Mouse (Mus musculus) thymus, postnatal 36 days (tissue): ENCODE data around the gene Rcn3.
"Not testable (repeated sequence)": the region's sequence is repeated elsewhere in the genome, so short reads cannot be mapped to it uniquely, and the experiment has no call there.

Experiments
- DNase-seq, 2 experiments: peaks; one replicate each; pipeline ENCODE4 v3.0.0; 2022; ENCODE audit warnings: mixed read lengths in 2 of 2

The Rcn3 gene

DNA sequence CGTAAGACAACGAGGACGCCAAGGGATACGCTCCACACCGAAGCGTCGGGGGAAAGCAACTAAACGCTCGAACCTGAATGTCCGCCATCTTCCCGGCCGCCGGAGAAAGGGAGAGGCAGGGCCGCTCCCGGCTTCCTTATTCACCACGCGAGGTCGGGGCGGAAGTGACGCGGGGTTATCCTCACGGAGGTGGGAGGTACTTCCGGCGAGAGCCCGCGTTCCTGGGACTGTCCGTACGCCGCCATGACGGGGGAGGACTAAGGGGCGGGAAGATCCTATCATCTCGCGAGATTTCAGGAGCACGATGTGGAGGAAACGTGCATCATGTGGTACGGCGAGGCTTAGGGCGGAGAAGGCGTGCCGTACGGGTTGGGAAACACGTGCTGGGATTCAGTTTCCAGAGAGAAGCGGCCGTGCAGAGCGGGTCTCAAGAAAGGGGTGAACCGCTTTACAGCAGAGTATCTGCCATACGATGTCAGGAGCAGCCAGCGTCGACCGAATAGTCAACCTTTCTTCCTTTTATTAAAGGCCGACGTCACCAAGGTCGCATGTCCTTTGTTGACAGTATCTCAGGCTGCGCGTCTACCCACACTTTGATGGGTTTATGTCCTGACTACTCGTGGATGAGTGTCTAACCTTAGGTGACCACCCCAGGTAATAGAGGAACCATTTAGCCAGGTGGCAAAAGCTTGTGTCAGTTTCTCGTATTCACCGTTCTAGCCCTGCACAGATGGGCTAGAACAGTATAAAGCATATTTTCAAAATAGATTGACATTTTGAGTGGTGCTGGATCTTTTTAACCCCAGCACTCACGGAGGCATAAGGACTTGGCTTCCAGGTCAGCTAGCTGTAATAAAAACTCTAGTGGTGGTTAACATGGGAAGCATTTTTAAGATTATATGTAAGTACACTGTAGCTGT is 32.5 kb upstream of the Rcn3 start, which contains the start of gene Rps11:
Gene Rps11, minus strand, starts transcription at position 216 of the 920 bp plus-strand sequence.
- peak; percentile 96 to 99 for DNase-seq

DNA sequence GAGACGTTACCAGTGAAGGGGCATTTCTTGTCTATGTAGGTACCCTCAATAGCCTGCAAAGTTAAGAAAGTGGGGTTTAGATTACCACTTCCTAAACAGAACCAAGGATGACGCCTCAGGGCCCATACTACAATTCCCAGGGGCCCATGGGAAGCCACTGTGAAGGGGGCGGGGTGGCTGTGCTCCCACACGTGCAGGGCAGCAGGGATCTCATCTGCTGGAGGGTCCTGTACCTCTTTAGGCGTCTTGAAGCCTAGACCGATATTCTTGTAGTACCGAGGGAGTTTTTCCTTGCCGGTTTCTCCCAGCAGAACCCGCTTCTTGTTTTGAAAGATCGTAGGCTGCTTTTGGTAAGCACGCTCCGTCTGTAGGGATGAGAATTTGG is 31.2 kb upstream of the Rcn3 start:
- DNase-seq, result peak in 1 of 2 experiments; percentile 59

DNA sequence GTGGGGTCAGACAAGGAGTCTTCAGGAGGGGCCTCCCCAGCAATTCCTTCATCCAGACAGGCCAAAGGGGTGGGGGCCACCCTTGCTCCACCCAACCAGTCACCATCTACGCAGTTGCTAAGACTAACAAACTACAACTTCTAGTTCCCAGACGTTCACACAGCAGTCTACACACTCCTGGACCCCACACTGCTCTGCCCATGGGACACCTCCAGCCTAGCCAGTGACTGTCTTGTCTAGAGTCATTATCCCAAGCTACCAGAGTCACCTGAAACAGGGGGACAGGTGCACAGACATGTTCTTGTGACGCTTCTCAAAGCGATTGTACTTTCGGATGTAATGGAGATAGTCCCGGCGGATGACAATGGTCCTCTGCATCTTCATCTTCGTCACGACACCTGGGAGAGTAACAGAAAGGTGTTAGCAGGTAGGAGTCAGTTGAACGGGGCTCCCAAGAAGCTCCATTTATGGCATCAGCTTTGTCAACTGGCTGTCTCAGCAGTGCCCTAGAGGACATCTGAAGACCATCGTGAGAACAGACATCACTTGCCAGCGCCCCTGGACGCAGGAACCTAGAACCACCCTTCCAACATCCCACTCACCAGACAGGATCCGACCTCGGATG is 30.7 kb upstream of the Rcn3 start:
- no peak for DNase-seq

DNA sequence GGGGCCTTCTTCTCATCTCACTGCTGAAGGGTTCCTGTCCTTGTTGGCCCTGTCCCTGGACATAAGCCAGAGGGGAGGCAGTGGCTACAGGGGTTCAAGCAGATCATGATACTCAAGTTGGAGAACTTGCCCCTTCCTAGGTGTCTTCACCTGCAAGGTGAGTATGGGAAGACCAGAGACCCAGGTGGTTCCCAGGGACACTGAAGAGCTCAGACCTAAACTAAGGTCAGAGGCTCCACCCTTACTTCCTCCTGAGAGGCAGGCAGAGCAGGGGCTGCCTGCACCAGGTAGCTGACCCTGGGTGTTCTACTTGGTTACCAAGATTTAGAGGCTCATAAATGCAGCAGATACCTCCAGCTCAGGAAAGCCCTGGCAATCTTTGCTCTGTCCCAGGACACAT is 29.9 kb upstream of the Rcn3 start:
- DNase-seq, result no peak

DNA sequence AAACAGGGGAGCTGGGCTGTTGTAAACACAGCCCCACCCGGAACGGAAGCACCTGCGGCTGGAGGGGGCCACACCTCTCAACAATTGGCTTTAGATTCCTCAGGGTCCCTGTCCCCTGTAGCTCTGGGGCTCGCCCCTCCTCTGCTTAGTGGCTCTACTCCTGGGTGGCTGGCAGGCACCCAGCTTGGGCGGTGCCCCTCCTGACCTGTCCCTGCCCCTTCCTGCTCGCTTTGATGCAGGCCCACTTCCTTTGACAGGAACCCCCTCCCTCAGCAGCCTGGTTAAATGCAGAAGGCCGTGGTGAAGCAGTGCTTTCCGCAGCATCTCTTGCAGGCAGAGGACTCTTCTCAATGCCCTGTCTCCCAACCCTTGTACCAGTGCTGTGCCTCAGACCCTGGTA is 29.4 kb upstream of the Rcn3 start:
- peak; percentile 85 to 92 for DNase-seq

DNA sequence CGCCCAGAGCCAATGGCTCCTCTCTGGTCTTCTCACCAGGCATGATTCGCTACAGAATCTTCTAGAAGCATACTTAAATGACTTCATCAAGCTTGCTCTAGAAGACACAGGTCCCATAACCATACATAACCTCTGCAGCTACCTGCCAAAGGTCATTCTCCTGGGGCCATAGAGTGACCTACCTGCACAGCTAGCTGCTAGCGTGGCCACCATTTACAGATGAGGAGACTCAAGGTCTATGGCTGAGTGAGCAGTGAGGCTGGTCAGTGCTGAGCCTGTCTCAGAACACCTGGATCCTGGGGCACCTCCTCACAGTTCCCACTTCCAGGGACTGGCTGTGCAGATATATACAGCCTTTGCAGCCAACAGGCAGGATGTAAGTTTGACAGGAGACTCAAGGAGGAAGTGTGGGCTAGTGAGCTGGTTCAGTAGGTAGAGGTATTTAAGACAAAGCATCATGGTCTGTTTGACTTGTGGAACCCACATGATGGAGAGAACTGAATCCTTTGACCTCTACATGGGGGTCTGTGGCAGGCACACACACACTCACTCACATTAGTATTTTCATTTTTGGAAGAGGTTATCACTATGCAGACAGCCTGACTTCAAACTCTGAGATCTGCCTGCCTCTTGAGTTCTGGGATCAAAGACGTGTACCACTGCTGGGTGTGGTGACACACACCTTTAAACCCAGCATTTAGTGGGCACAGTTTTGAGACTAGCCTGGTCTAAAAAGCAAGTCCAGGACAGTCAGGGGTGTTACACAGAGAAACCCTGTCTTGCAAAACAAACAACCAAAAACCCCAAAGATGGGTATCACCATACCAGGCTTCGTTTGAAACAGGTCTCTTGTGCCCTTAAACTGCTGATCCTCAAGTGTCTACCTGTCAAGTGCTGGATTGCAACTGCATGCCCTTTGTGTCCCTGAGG is 28.0 kb upstream of the Rcn3 start:
- no peak for DNase-seq

DNA sequence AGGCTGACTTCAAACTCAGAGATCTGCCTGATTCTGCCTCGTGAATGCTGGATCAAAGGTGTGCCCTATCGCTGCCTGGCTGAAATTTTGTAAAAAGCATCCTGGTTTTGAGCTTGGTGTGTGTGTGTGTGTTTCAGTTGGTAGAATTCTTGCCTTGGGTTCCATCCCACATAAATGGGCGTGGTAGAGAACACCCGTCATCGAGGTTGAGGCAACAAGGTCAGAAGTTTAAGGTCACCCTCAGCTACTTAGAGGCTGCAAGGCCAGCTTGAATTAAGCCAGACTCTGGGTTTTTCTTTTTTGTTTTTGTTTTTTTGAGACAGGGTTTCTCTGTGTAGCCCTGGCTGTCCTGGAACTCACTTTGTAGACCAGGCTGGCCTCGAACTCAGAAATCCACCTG is 26.3 kb upstream of the Rcn3 start:
- no peak for DNase-seq

DNA sequence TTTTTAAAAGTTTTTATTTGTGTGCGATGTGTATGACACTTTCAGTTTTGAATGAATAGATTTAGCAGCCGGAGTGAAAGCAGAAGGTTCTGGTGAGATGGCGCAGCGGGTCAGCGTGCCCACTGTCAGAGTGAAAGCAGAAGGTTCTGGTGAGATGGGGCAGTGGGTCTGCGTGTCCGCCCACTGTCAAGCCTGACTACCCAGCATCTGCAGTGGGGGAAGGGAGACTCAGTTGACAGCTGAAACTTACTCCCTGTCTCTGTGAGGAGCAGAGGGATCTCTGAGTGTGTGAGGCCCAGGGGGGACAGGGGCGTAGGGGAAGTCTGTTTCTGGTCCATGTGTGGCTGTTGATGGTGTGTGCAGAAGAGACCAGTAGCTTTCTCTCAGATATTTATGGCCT is 25.5 kb upstream of the Rcn3 start:
- no peak for DNase-seq

DNA sequence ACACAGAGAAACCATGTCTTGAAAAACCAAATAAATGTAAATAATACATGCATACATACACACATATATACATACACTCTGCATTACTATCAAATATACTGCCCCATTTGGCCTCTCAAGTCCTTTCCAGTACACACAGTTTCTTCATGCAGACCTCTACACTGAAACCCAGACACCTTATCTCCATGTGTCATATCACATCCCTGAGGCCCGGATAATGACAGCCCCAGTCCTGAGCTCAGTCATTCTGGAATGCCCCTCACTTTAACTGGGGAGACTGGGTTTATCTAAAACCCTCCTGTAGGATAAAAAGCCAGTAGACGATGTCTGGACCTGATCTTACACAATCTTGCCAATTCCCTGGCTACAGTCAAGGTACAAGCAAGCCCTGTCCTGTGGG is 21.5 kb upstream of the Rcn3 start:
- no peak for DNase-seq

DNA sequence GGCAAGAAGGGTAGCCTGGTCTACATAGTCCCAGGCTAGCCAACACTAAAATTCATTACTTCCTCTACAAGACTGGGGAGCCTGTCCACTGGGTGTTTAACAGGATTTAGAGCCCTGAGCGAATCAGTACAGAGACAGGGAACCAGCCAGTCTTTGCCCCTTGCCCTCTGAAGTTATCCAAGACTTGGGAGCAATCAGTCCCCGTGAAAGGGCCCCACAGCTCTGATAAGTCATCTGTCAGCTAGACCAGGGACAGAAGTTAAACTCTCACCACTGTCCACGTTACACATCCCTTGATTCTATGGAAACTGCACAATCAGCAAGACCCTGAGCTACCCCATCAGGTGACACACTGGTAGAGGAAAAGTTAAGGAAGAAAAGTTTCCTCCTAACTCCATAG is 20.5 kb upstream of the Rcn3 start:
- no peak for DNase-seq

DNA sequence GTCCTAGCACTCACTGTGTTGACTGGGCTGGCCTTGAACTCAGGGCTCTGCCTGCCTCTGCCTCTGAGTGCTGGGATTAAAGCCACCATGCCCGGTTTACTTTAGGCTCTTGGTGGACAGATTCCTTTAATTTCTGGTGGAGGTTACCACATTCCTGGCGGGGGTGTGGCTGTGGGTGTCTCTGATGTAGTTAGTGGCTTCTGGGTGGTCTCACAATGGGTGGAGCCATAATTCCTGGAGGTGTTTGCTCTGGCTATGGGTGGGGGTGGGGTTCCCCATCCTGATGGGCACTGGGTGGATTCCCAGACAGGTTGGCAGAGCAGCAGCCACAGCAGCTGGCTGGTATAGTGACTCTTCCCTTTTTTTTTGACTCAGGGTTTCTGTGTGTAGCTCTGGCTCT is 19.9 kb upstream of the Rcn3 start:
- no peak for DNase-seq

DNA sequence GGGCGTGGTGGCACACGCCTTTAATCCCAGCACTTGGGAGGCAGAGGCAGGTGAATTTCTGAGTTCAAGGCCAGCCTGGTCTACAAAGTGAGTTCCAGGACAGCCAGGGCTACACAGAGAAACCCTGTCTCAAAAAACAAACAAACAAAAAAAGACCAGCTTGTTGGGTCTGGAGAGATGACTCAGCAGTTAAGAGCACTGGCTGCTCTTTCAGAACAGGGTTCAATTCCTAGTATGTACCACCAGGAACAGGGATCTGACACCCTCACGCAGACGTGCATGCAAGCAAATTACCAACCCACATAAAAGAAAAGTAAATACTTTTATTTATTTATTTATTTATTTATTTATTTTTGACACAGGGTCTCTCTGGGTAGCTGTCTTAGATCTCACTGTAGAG is 18.1 kb upstream of the Rcn3 start:
- not testable (repeated sequence) for DNase-seq

DNA sequence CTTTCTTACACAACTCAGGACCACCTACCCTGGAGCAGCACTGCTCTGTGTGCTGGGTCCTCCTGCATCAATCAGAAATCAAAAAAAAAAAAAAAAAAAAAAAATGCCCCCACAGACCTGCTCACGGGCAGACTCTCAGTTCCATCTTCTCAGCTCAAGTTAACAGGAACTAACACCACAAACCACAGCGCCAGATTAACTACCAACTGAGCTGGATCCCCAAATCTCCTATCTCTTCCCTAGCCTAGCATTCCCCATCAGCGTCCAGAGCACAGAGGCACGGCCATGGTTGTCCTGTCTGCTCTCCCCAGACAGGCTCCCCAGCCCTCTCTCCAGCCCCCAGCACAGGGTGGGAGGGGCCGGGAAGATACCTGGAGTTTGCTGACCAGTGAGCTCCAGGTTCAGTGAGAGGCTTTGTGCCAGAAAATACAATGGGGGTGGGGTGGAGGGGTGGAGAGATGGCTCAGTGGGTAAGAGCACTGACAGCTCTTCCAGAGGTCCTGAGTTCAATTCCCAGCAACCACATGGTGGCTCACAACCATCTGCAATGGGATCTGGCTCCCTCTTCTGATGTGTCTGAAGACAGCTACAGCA is 15.1 kb upstream of the Rcn3 start:
- DNase-seq, result no peak

DNA sequence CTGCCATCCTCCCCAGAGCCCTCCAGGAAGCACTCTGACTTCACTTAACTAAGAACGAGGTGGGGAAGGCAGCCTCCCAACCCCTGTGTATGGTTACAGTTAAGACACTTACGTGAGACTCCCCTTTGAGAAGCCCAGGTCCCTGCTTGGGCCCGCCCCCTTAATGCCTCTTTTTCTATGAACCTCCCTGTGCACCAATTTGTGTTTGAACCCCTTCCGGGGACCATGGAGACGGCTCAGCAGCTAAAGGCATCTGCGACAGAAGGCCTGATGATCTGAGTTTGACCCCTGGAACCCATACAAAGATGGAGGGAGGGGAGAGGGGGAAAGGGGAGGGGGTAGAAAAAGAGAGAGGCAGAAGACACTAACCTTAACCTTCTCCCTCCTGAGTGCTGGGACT is 14.4 kb upstream of the Rcn3 start:
- DNase-seq, result no peak

DNA sequence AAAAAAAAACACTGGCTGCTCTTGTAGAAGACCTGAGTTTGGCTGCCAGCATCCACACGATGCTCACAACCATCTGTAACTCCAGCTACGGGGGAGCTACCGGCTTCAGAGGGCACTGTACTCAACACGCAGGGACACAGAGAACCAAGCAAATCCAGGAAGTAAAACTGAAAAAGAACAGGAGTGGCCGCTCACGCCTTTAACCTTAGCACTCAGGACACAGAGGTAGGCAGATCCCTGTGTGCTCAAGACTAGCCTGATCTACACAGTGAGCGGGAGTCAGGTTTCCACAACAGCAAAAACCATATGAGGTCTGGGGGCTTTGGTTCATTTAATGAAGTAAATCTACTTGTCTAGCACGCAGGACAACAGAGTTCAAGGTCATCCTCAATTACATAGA is 13.5 kb upstream of the Rcn3 start:
- no peak for DNase-seq

DNA sequence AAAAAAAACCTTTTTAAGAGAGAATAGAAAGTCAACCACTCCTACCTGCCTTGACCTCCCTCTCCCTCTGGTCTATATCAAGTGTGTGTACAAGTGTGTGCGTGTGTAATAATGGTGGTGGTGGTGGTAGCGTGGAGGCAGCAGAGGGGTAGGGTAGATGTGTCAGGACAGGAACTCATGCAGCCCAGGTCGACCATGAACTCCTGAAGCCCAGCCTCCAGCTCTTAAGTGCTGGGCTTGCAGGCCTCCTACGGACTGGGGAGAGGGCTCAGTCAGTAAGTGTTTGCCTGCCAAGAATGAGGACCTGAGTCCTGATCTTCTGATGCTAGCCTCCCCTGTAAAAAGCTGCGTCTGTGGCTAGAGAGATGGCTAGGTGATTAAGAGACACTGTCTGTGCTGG is 12.9 kb upstream of the Rcn3 start:
- DNase-seq, result no peak

DNA sequence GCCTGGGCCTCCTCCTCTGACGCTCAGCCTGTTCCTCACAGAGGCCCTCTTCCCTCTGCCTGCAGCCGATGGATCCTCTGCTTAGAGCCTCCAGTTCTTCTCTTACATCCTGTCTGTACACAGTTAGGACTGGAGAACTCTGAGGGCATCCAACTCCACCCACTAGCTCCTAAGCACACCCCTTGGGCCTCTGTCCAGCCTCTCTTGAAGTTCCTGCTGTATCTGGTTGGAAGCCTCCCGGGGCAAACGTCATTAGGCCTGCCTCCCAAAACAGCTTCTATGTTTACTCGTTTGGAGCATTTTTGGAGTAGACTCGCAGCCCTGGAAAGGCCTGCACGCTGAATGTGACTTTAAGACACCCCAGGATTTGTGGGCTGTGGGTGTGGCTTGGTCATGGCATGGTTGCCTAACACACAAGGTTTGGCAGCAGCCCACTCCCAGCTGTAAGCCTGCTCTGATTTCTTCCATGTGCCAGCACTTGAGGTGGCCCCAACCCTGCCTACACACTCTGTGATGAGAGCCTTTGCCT is 11.7 kb upstream of the Rcn3 start, which contains the start of gene Fcgrt:
Gene Fcgrt, minus strand, starts transcription at position 200 of the 529 bp plus-strand sequence.
- DNase-seq, result no peak

DNA sequence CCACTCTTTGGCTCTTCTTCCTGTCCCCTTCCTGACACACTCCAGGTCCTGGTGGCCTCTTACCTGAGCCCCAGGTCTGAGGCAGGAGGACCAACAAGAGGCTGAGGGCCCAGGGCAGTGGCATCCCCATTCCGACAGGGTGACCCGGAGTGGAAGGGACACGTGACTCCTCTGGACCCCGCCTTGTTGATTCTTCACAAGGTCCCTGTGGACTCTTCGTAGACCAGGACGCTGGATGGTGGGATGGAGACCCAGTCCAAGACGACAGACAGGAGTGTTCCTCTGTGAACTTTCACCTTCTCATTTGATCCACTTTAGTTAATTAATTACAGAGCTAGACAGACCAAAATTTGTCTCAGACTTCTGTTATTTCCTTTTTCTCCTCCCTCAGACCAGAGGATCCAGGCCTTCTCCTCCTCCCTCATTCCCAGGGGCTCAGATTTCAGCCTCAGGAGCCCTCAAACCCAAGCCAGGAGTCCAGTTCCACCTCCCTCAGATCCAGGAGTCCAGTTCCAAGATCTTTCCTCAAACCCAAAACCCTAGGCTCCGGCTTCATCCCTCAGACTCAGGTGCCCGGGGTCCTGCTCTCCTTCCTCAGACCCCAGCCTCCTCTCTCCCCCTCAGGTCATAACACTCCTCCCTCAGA is 11.0 kb upstream of the Rcn3 start:
- no peak for DNase-seq

DNA sequence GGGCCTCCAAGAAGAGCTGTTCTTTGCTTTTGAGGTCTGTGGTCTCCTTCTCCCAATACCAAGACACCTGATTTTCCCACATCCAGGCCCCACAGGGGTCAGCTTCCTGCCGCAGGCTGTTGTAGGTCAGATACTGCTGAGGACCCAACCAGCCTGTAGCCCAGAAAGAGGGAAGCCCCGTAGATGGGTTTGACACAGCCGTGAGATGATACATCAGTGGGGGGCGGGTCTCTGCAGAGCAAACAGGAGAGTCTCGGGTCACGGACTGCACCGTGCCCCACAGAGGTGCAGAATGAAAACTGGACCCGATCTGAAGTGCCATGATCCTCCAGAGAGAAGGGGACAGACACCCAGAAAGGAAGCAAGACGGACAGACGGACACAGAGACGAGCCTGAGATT is 10.4 kb upstream of the Rcn3 start:
- no peak for DNase-seq

DNA sequence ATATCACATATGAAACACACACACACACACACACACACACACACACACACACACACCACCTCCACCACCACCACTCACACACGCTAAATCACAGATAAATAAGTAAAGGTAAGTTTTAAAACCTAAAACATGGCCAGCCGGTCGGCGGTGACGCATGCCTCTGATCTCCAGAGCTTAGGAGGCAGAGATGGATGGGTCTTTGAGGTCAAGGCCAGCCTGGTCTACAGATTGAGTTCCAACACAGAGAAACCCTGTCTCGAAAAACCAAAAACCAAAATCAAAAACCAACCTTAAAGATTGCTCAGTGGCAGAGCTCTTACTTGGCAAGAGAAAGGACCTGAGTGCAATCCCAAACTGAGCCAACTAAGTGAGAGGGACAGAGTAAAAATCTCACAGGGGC is 8.0 kb upstream of the Rcn3 start:
- DNase-seq, result no peak

DNA sequence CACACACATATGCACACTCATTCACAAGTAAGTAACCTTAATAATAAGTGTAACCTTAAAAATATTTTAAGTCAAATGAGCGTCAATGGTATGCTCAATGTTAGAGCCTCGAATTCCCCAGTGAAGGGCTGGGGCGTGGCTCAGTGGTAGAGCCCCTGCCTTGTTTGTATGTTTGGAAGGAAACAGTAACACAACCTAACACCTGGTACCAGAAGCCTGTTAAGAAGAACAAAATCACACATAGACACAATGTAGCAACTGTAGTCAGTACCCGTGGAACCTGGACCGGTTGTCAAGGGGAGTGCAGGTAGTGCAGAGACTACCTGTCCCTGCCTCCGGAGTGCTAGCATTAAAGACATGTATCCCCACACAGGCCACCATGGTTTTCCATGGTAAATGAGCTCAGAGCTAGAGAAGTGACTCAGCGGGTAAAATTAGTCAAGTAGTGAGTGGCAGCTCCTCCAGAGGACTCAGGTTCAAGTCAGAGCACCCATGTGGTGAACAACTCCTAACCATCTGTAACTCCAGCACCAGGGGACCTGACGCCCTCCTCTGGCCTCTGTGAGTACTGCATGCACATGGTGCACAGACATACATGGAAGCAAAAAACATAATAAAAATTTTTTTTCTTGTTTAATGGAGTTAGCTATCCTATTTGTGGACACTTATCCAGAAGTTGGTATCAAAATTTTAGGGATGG is 6.7 kb upstream of the Rcn3 start:
- no peak for DNase-seq
